Mouse (Mus musculus) embryonic fibroblast, embryonic 13.5 days (primary cell): Measurements from ENCODE around the gene Acvr1.

Source experiments
- CTCF ChIP-seq: IDR thresholded peaks from 2 replicates; pipeline ENCODE4 v1.5.1; 2011; ENCODE audit warnings: mild to moderate bottlenecking, control low read depth, low read length, moderate library complexity, borderline replicate concordance; ENCODE audit not compliant: insufficient read depth
- POLR2A ChIP-seq: IDR thresholded peaks from 2 replicates; pipeline ENCODE4 v1.6.1; 2011; ENCODE audit warnings: low read depth, mild to moderate bottlenecking, control low read depth, low read length, moderate library complexity

GRCm38 (mm10) chr2:58567866-58568719 is 1.1 kb upstream of the Acvr1 start:
- TF ChIP-seq CTCF (no peak), POLR2A (no peak)
